Mouse (Mus musculus) neural tube, embryonic 12.5 days (tissue): ENCODE measurements around the gene Ccdc30. TPM values are rescaled to one million over a fixed set of nuclear protein-coding genes. Genes with fewer than 3 reads are reported as not detected.

ENCODE experiments used
- polyA plus RNA-seq: library from polyadenylated mRNA; unstranded; fragments of >200 nt; fragmentation: Nextera tagmentation; extraction: Ambion mirVana; gene quantifications from 2 replicates; pipeline ENCODE4 v1.2.1, GENCODE M21; 2016

Gene Ccdc30
- polyA plus RNA-seq, 1 experiment from 2014 or later = 15.1 TPM

Other genes starting within 250 kb of the Ccdc30 start
- gene Zfp691, start 241.3 kb downstream of the Ccdc30 start, polyA plus RNA-seq = 7.2 and 9.3 TPM in 2 replicates
- gene Ermap, start 225.5 kb downstream of the Ccdc30 start, polyA plus RNA-seq = 4.2 and 5.7 TPM in 2 replicates
- 185 and 200 TPM in 2 replicates for gene Svbp, start 220.2 kb downstream of the Ccdc30 start, polyA plus RNA-seq
- gene Tmem269, start 197.3 kb downstream of the Ccdc30 start, polyA plus RNA-seq = 0.26 and 0.28 TPM in 2 replicates
- 39.8 and 40.9 TPM in 2 replicates for gene AU022252, start 182.8 kb downstream of the Ccdc30 start, polyA plus RNA-seq
- gene P3h1, start 182.6 kb downstream of the Ccdc30 start, polyA plus RNA-seq = 14.8 and 15.0 TPM in 2 replicates
- 0.08 and 0.22 TPM in 2 replicates for gene Cldn19, start 160.1 kb downstream of the Ccdc30 start, polyA plus RNA-seq
- gene Ybx1, start 120.9 kb downstream of the Ccdc30 start, polyA plus RNA-seq = 1,187 and 1,308 TPM in 2 replicates
- gene Ppih, start 95.0 kb downstream of the Ccdc30 start, polyA plus RNA-seq = 83.8 and 96.8 TPM in 2 replicates
- gene Ppcs, start 6.9 kb upstream of the Ccdc30 start, polyA plus RNA-seq = 20.9 and 22.7 TPM in 2 replicates
- gene Zmynd12, start 7.3 kb upstream of the Ccdc30 start, polyA plus RNA-seq = 0.13 and 0.55 TPM in 2 replicates
- gene Rimkla, start 77.1 kb upstream of the Ccdc30 start, polyA plus RNA-seq = 14.6 and 18.4 TPM in 2 replicates
- 23.2 and 25.2 TPM in 2 replicates for gene Foxj3, start 121.5 kb upstream of the Ccdc30 start, polyA plus RNA-seq
- 3.2 and 4.8 TPM in 2 replicates for gene Frg2f1, start 124.0 kb upstream of the Ccdc30 start, polyA plus RNA-seq
- gene Guca2a, start 222.2 kb upstream of the Ccdc30 start, polyA plus RNA-seq = not detected in 2 replicates
- gene Guca2b, start 243.4 kb upstream of the Ccdc30 start, polyA plus RNA-seq = not detected in 2 replicates